Mouse (Mus musculus) left cerebral cortex, adult 11 months (tissue): ENCODE results near the gene Cntn4.

Experiments used
- DNase-seq: peaks from one replicate; pipeline ENCODE4 v3.0.0; 2022; ENCODE audit warnings: low spot score

The Cntn4 gene

DNA sequence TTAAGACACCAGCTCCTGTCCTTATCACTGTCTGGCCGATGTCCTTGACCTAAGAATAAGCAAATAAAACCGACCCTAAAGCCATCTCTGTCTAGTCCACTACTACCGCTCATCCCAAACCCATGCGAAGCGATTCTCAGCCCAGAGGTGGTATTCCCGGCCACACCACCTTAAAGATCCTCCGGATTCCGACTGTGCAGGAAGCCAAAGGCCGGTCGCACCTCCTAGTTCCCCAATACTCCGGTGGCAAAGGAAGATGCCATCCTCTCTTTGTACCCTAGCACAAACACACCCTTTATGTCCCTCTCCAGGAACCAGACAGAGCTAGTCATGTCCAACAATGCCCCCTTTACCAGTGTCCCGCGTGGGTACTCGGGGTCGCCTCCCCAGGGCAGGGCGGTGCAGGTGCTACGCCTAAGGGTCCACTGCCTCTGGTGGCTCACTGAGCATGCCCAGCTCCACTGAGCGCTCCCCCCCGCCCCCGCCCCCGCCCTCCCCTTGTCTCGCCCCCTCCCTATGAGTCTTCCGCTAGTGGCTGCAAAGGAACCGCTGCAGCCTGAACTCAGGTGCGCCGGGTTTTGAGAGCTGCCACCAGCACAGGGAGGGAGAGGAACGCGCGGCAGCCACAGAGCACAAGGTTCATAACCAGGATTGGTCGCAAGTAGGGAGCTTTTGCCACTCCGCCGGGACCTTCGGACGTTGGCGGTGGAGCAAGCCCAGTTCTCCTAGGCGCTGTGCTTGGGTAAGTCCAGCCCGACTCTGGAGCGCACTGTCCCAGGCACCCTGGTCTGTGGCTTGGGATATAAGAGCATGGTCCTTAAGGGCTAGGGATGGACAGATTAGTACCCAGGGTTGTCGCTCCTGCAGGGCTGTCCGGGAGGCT lies at the start of gene Cntn4:
TSS of gene Cntn4 (plus strand) at position 512 of the 883 bp plus-strand sequence.
- DNase-seq: peak; percentile 53

- no peak for DNase-seq
Measured at GRCm38 (mm10) chr6:105674276-105674675, 3.2 kb upstream of the Cntn4 start.

- DNase-seq: no peak
Measured at GRCm38 (mm10) chr6:105675099-105675498, 2.4 kb upstream of the Cntn4 start.

DNA sequence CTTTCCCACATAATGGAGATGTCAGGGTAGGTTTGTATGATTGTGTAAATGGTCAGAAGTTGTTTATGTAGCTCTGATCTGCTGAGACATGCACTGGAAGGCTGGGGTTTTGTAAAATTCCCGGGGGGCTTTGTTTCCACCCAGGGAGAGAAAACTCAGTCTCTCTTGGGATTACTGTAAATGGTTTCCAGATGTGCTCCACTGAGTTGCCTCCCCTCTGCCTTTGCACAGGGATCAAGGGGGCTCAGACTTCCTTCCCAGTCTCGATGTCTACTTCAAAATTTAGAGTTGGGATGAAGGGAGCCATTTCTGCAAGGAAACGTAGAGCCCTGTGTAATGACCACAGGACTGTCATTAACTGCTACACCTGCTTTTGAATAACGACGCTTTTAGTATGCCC lies 823 bp upstream of the Cntn4 start:
- DNase-seq: no peak

DNA sequence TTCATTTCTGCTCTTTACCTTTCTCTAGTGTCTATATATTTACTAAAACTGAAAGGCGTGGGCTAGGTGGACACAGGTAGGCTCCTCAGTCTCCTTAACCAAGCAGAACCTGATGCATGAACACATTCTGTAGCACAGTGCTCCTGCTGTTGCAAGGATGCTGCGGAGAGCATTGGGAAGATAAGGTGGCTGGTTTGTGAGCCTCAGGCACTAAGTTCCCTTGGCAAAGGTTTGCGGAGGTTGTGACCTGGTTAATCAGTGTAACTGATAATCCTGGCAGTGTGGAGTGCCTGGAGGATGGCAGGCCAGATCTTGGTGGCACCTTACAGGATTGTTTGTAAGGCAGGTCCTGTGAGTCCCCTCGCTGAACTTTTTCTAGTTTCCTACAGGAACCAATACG lies 1.3 kb downstream of the Cntn4 start:
- DNase-seq: no peak

DNA sequence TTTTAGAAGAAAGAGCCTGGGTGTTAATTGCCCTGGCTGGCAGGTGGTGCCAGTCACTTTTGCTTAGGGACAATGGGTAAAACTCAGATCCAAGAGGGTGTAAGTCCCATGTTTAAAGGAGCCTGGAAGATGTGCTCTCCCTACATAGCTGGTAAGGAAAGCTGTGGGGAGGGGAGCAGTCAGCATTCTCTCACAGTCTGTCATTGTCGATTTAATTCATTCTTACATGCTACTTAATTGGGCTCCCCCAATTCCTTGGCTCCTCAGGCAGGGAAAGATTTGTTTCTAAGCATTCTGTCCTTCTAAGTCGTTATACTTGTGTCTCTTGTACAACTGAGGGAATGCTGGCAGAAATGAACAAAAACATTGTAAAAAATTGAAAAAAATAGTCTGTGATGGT lies 4.0 kb downstream of the Cntn4 start:
- no peak for DNase-seq

DNA sequence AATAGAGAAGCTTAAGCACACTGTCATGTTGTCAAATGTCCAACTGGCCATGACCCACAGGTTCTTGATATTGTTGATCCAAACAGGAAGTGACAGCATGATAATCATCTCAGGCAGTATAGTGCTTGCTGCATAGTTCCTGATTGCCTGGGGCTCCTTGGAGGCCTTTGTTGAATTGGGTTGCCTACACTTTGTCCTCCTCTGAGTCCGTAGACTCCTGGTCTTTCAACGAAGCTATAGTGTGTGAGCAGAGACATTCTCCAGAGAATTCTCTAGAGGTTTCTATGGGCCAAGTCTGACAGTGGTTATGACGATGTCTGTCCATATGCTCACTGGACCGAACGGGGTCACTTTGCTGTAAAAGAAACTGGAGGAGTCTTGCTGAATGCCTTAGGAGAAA lies 5.8 kb downstream of the Cntn4 start:
- DNase-seq: no peak

DNA sequence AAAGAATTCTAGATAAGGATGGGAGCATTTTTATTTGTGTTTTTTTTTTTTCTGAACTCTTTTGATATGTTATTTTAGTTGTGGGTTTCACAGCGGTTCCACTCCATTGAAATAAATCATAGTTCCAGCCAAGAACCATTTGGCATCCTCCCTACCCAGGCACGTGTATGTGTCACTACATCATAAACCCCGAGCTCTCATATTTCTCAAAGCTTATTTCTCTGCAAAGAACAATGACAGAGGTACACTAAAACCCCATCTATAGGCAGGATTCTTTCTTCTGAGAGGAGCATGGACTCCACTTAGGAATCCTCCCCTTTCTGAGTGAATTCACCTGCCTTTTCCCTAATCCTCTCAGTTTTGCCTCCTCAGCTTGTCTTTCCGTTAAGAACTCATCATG lies 6.7 kb downstream of the Cntn4 start:
- DNase-seq: no peak

DNA sequence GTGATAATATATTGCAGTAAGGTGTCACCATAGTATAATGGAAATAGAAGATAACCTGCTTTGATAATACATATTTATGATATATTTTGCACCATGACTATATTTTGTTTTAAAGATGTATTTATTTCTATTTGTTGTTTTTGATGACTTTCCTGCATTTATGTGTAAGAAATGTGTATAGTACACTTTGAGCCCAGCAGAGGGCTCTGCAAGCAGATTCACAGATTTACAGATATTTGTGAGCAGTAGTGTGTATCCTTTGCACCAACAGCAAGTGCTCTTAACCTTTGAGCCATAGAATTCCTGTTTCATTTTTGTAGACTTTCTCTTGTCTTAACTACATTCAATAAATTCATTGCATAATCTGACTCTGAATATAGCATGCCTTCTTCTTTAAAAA lies 10.7 kb downstream of the Cntn4 start:
- no peak for DNase-seq

- DNase-seq: no peak
Measured at GRCm38 (mm10) chr6:105742026-105742425, 64.6 kb downstream of the Cntn4 start.

GRCm38 (mm10) chr6:105780616-105781015 lies 103.2 kb downstream of the Cntn4 start:
- peak; percentile 13 for DNase-seq

- DNase-seq: no peak
Measured at GRCm38 (mm10) chr6:105788462-105788861, 111.0 kb downstream of the Cntn4 start.

- DNase-seq: no peak
Measured at GRCm38 (mm10) chr6:105835099-105835498, 157.6 kb downstream of the Cntn4 start.

DNA sequence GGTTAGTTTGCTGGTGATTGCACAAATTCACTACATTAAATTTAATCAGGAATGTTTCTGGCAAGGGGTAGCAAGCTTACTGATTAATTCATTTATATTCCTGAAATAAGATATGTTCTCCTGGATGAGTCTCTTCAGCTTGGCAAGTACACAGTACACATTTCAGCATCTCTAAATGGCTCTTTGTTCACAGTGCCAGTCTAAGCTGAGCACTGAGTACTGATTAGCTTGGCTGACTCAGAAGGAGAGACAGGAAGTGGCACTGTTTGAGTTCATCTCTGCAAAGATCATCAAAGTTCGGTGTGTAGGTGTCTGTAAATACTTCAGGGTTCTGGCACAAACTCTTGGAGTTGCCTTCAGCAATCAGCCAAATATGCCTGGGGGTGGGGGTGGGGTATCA lies 169.8 kb downstream of the Cntn4 start:
- peak; percentile 36 for DNase-seq

DNA sequence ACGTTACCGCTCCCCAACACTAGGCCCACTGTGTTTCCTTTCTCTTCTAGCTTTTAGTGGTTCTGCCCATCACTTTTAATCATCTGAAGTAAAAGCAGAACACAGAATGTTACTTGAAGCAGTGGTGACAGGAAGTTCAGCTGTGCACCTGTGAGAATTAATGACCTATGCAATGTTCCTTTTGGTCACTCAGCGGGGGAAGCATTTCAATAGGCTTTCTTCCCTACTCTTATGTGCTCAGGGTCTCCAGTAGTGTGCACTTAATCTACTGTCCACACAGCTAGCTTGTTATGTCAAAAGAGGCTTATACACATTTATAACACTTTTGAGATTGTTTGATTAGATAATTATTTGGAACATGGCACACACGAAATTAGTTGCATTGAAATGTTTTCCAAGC lies 215.4 kb downstream of the Cntn4 start:
- no peak for DNase-seq

DNA sequence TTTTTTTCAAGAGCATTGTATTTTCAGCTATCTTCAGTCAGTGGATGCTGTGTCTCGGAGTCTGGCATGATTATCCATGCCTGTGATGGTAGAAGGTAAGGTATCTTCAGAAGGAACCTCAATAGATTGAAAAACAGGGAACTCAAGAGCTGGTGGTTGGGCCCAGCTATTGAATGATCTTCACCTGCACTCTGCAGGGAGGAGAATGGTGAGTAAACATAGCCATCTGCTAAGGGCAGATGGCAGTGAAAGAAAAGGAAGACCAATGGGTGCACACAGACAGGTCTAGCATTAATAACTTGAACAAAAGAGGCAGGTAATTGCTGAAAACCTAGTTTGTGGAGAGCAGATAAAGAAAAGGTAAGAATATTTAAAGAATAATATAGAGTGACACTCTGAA lies 261.0 kb downstream of the Cntn4 start:
- DNase-seq: no peak

GRCm38 (mm10) chr6:105939303-105939702 lies 261.8 kb downstream of the Cntn4 start:
- DNase-seq: no peak

DNA sequence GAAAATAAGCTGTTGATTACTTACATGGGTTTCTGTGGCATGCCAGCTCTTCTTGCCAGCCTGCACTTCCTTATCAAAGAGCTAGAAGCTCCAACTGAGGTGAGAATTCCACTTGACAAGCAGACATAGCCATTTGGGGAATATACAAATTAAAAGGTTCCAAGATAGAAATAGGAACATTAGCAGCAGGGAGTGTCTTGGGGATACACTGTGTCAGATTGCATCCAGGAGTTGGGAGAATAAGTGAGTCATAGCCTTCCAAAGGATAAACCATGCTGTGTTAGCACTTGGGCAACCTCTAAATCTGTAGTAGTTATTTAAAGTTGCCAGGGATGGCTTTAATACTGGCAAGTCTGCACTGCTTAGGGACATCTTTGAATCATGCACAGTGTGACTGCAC lies 263.1 kb downstream of the Cntn4 start:
- DNase-seq: peak; percentile 50

DNA sequence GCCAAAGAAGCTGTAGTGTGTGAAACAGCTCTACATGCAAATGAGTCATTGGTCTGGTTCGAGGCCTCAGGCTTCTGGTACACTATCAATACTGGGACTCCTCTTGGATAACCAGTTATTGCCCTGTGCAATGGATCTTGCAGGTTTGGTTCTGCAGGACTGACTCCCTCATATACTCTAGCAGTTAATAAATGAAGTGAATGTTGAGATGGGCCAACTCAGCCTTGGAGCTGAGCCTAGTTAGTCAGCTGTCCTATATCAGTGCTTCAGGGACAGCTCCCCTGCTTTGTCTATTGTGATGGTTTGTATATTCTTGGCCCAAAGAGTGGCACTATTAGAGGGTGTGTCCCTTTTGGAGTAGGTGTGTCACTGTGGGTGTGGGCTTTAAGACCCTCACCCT lies 314.0 kb downstream of the Cntn4 start:
- no peak for DNase-seq

GRCm38 (mm10) chr6:106013018-106013417 lies 335.6 kb downstream of the Cntn4 start:
- DNase-seq: no peak

DNA sequence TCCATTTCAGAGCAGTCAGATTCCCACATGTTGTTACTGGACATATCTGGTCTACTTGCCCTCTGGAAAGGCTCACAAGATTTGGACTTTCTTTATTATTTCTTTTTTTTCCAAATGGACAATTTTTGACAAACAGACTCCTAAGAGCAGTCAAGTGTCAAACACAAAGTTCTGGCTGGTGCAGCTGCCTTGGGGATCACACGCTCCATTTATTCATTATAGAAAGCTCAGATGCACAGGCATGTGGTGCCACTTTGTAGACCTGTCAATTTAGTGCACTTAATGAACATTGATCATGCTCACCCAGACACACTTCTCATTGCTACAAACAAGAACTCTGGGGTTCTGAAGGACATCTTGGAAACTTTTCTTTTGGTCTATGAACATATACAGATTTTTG lies 337.7 kb downstream of the Cntn4 start:
- DNase-seq: no peak

GRCm38 (mm10) chr6:106048878-106049277 lies 371.4 kb downstream of the Cntn4 start:
- DNase-seq: no peak

- DNase-seq: no peak
Measured at GRCm38 (mm10) chr6:106056123-106056522, 378.7 kb downstream of the Cntn4 start.

DNA sequence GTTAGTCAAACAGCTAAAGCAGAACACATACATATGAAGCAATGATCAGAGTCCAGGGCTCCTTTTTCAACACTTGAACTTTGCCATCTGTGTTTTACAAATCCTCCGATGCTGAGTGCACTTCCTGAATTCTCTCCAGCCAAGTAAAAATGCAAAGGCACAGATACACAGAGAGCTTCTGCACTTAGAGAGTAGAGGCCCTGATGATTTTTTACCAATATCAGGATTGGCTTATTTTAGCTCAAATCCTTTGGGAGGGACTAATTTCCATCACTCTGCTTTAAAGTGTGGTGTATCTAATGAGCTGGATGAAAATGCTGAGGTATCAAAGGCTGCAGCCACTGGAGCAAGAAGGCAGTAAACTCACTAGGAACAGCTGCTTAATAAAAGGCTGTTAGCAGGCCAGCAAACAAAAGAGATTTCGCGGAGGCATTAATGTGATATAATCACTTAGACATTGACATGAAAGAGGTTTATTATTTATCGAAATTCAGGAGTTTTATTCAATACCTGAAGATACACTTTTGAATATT lies 400.7 kb downstream of the Cntn4 start:
- DNase-seq: no peak
